Mouse (Mus musculus) brown adipose tissue, adult 24 weeks (tissue): ENCODE data around the gene Stat4. TPM values are rescaled to one million over a fixed set of nuclear protein-coding genes. Genes with fewer than 3 reads are reported as not detected.

ENCODE experiments used
- H3K27ac ChIP-seq: fragments of 200-500 bp; replicated peaks from 2 replicates; pipeline ENCODE4 v1.5.1; 2012; ENCODE audit warnings: low read depth, mild to moderate bottlenecking, low read length
- H3K4me1 ChIP-seq: fragments of 200-500 bp; 2 replicates; pipeline ENCODE4 v1.6.1; 2012; ENCODE audit warnings: low read length, mixed read lengths; ENCODE audit not compliant: control insufficient read depth, insufficient read depth, insufficient read length
- H3K4me3 ChIP-seq: fragments of 200-500 bp; 2 replicates; pipeline ENCODE4 v1.5.1; 2012; ENCODE audit warnings: low read depth, mild to moderate bottlenecking, low read length, moderate library complexity; ENCODE audit not compliant: insufficient read depth
- polyA plus RNA-seq: library from polyadenylated mRNA; stranded (reverse); fragments of >200 nt; gene quantifications from 2 replicates; pipeline ENCODE4 v1.2.4, GENCODE M21; 2012; ENCODE audit not compliant: missing spikeins, insufficient read depth, insufficient read length

Stat4 gene
- polyA plus RNA-seq, 1 experiment, result 0.52 TPM

DNA sequence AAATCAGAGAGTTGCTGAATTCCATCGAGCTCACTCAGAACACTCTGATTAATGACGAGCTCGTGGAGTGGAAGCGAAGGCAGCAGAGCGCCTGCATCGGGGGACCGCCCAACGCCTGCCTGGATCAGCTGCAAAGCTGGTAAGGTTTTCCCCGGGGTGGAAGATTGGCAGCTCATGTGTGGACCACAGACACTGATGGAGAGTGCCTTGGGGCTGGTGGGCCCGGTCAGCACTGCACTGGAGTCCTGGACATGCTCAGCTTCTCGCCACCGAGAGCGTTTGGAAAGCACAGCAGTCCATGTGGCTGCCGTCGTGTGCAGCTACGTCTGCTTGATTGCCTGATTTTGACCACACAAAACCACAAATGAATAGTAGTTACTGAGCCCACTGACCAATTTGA, 150.3 kb downstream of the Stat4 start:
- H3K27ac ChIP-seq, result no peak overlapping the region

GRCm38 (mm10) chr1:52140534-52140933, 153.6 kb downstream of the Stat4 start:
- Histone ChIP-seq H3K4me3 (no peak overlapping the region), H3K4me1 (no peaks in the 10 kb centered on the region), H3K27ac (no peak overlapping the region)

More for the DNA sequence above, 150.3 kb downstream of the Stat4 start:
- H3K4me1 ChIP-seq, result no peaks in the 10 kb centered on the region
- H3K4me3 ChIP-seq, result no peak overlapping the region

DNA sequence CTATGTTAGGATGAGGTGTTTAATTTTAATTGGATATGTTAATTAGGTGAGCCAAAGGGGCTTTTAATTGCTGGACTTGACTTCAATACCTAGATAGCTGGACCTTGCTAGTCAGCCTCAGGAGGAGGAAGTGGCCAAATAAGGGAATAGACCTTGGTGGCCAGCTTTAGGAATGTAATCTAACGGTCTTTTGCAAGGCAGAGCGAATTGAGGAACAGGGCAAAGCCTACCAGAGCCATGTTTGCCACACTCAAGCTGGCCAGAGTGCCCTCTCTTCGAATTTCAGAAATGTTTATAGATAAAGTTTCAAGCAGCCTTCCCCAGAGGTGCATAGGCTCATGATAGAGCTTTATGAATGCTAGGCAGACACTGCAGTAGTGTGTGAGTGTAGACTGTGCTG, 154.5 kb downstream of the Stat4 start:
- Histone ChIP-seq H3K27ac (no peak overlapping the region), H3K4me1 (no peaks in the 10 kb centered on the region), H3K4me3 (no peak overlapping the region)

- no peak overlapping the region for H3K27ac ChIP-seq
- no peaks in the 10 kb centered on the region for H3K4me1 ChIP-seq
- H3K4me3 ChIP-seq, result no peak overlapping the region
Measured at GRCm38 (mm10) chr1:52142117-52142516, 155.2 kb downstream of the Stat4 start.

GRCm38 (mm10) chr1:52143191-52143590, 156.2 kb downstream of the Stat4 start:
- Histone ChIP-seq H3K4me3 (no peak overlapping the region), H3K27ac (no peak overlapping the region), H3K4me1 (no peaks in the 10 kb centered on the region)

GRCm38 (mm10) chr1:52143596-52144156, 156.7 kb downstream of the Stat4 start:
- Histone ChIP-seq H3K4me3 (no peak overlapping the region), H3K27ac (no peak overlapping the region), H3K4me1 (no peaks in the 10 kb centered on the region)

DNA sequence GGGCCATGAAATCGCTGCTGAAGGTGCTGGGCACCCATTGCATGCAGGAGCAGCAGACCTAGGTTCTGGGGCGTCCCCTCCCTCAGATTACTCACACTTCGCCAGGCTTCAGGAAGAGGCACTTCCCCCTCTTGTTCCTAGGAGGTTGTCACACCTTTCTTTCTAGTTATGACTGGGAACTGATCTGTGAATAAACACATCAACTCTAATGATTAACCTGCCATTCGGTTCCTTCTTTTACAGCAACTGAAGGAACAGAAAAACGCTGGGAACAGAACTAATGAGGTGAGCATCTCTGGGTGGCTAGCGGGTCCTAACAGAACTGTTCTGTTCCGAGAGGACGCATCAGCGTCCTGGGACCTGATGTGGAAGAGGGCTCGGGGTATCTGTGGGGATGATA, 158.0 kb downstream of the Stat4 start:
- Histone ChIP-seq H3K4me3 (no peak overlapping the region), H3K27ac (no peak overlapping the region), H3K4me1 (no peaks in the 10 kb centered on the region)

GRCm38 (mm10) chr1:52146214-52146970, 159.4 kb downstream of the Stat4 start:
- H3K4me1 ChIP-seq, result 0 out of 2 replicates have a peak, but pooled peaks cover 2% of the 10 kb centered on the region
- no peak overlapping the region for H3K27ac ChIP-seq
- H3K4me3 ChIP-seq, result no peak overlapping the region

- Histone ChIP-seq H3K4me3 (no peak overlapping the region), H3K4me1 (0 out of 2 replicates have a peak, but pooled peaks cover 2% of the 10 kb centered on the region), H3K27ac (no peak overlapping the region)
Measured at GRCm38 (mm10) chr1:52147431-52147830, 160.5 kb downstream of the Stat4 start.

DNA sequence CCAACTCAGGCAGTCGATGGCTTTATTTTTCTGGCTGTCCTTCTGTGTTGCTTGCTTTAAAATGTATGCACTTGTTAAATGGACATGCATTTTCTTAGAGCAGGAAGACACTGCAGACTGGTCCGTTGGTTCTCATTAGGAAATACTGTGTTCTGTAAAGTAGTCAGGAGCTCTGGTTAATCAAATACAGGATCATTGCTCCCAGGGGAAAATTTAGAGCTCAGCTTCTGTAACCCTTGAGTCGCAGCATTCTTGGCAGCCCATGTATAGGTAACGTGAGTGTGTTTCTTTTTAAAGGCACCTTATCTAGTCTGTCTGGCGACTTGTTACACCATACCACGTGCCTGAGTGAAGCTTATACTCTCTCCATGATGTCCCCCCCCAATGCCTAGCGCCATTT, 161.2 kb downstream of the Stat4 start:
- H3K4me3 ChIP-seq, result no peak overlapping the region
- H3K27ac ChIP-seq, result no peak overlapping the region
- H3K4me1 ChIP-seq, result 0 out of 2 replicates have a peak, but pooled peaks cover 2% of the 10 kb centered on the region

DNA sequence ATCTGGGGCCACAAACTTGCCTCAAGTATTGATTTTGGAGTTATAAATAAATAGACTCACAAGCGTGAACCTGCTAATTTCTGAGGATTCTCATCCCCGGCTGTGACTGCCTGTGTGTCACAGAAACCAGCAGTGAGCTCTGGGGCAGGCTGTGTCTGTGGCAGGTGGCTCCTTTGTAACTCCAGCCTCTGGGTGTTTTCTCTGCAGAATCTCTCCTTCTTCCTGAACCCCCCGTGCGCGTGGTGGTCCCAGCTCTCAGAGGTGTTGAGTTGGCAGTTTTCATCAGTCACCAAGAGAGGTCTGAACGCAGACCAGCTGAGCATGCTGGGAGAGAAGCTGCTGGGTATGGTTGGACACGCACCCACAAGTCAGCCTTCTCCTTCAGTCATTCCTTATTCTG, 161.7 kb downstream of the Stat4 start:
- H3K27ac ChIP-seq, result no peak overlapping the region
- no peak overlapping the region for H3K4me3 ChIP-seq

GRCm38 (mm10) chr1:52149934-52150346, 163.0 kb downstream of the Stat4 start:
- H3K27ac ChIP-seq, result no peak overlapping the region

More for the DNA sequence above, 161.7 kb downstream of the Stat4 start:
- H3K4me1 ChIP-seq, result 0 out of 2 replicates have a peak, but pooled peaks cover 2% of the 10 kb centered on the region

GRCm38 (mm10) chr1:52150676-52151075, 163.7 kb downstream of the Stat4 start:
- no peak overlapping the region for H3K4me3 ChIP-seq
- H3K27ac ChIP-seq, result no peak overlapping the region
- 0 out of 2 replicates have a peak, but pooled peaks cover 2% of the 10 kb centered on the region for H3K4me1 ChIP-seq

More at GRCm38 (mm10) chr1:52149934-52150346, 163.0 kb downstream of the Stat4 start:
- Histone ChIP-seq H3K4me1 (0 out of 2 replicates have a peak, but pooled peaks cover 2% of the 10 kb centered on the region), H3K4me3 (no peak overlapping the region)

DNA sequence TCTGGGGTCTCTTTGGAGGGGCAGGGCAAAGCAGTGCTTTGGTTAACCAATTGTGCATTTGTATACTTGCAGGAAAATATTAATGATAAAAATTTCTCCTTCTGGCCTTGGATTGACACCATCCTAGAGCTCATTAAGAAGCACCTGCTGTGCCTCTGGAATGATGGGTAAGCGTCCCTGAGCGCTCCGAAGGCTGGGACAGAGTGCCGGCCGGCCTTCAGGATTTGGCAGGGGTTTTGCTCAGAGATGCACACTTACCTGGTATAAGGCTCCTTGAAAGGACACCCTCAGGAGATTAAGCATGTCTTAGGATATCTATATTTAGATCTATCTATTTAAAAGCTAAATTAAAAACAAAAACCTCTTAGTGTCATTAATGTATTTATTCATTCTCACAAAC, 164.2 kb downstream of the Stat4 start:
- H3K4me1 ChIP-seq, result 0 out of 2 replicates have a peak, but pooled peaks cover 2% of the 10 kb centered on the region
- no peak overlapping the region for H3K27ac ChIP-seq
- no peak overlapping the region for H3K4me3 ChIP-seq

DNA sequence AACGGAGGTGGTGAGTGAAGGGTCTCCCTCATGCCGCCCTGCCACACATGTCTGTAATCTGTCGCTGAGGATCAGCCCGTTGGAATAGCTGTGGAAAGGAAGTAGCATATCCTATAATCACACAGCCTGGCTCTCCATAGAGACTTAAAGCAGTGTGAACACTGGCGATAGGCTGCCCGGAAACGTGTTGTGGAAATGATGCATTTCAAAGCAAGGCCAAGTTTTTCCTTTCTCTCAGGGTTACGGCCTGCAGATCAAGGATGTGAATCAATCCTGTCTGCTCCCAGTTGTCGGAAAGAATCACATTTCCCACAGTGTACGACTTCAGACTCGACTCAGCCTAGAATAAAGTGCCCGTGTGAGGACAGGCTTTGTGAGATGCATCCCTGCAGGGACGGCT, 165.4 kb downstream of the Stat4 start:
- H3K4me1 ChIP-seq, result 0 out of 2 replicates have a peak, but pooled peaks cover 2% of the 10 kb centered on the region
- peak overlapping the region; percentile 7; the same call in 1 of the 2 replicates for H3K27ac ChIP-seq
- no peak overlapping the region for H3K4me3 ChIP-seq

DNA sequence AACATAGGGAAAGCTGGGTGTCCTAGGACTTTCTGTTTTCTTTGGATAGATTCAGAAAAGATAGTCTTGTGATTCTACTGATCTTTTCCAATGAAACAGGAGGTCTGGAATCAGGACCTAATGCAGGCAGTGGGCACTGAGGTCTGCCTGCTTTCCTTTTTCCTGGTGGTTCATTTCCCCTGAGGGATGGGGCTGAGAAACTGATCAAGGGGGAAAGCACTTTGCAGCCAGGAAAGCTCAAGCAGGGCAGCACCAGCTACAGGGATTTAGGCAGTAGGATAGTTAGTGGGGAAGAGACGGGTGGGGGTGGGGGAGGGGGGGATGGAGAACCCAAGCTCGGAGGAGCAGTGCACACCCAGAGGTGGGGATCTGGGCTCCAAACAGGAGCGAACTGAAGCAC, 166.0 kb downstream of the Stat4 start:
- Histone ChIP-seq H3K4me3 (no peak overlapping the region), H3K4me1 (0 out of 2 replicates have a peak, but pooled peaks cover 2% of the 10 kb centered on the region), H3K27ac (no peak overlapping the region)
